Mouse (Mus musculus) lung, adult 2 months (tissue): ENCODE results near the gene Btrc. TPM values are rescaled to one million over a fixed set of nuclear protein-coding genes. Genes with fewer than 3 reads are reported as not detected.

ENCODE experiments used
- DNase-seq: peaks from one replicate; pipeline ENCODE4 v3.0.0; 2022
- H3K4me1 ChIP-seq: fragments of 200-500 bp; 2 replicates; pipeline ENCODE4 v1.6.1; 2011; ENCODE audit warnings: low read length; ENCODE audit not compliant: control insufficient read depth, insufficient read depth
- H3K4me3 ChIP-seq: fragments of 200-500 bp; replicated peaks from 2 replicates; pipeline ENCODE3; 2011; ENCODE audit warnings: low read depth, mild to moderate bottlenecking, control low read depth, low read length; ENCODE audit errors: extremely low read depth
- CTCF ChIP-seq: fragments of 200-500 bp; IDR thresholded peaks from 2 replicates; pipeline ENCODE4 v1.5.1; 2011; ENCODE audit warnings: mild to moderate bottlenecking, low read length, control low read depth; ENCODE audit not compliant: insufficient read depth
- POLR2A ChIP-seq: fragments of 200-500 bp; IDR thresholded peaks from 2 replicates; pipeline ENCODE4 v1.6.1; 2011; ENCODE audit warnings: low read depth, mild to moderate bottlenecking, control low read depth, low read length, borderline replicate concordance; ENCODE audit errors: extremely low read depth
- WGBS: fragments of 180-500 bp; shearing (Covaris S2); methylation state at CpG from one replicate; pipeline ENCODE4 v1.1.7; 2018; 5-methylcytosine and 5-hydroxymethylcytosine counted together
- polyA plus RNA-seq: library from polyadenylated mRNA; depleted of rRNA; stranded (reverse); fragments of >200 nt; gene quantifications from 2 replicates; pipeline ENCODE4 v1.2.3, GENCODE M21; 2012

Gene Btrc
- polyA plus RNA-seq, 1 experiment: 16.9 TPM

GRCm38 (mm10) chr19:45441717-45442116 lies 78.2 kb downstream of the Btrc start:
- DNase-seq: no peak
- Histone ChIP-seq H3K4me1 (peaks cover 6% of the 10 kb centered on the region), H3K4me3 (no peak overlapping the region)
- 41% methylated on average over 7 of the region's 7 CpGs for WGBS
- TF ChIP-seq POLR2A (no peak), CTCF (no peak)

GRCm38 (mm10) chr19:45445253-45445933 lies 81.9 kb downstream of the Btrc start:
- TF ChIP-seq POLR2A (no peak), CTCF (no peak)
- Histone ChIP-seq H3K4me3 (no peak overlapping the region), H3K4me1 (peaks cover 10% of the 10 kb centered on the region)
- DNase-seq: no peak
- 45% methylated on average over 6 of the region's 6 CpGs for WGBS

DNA sequence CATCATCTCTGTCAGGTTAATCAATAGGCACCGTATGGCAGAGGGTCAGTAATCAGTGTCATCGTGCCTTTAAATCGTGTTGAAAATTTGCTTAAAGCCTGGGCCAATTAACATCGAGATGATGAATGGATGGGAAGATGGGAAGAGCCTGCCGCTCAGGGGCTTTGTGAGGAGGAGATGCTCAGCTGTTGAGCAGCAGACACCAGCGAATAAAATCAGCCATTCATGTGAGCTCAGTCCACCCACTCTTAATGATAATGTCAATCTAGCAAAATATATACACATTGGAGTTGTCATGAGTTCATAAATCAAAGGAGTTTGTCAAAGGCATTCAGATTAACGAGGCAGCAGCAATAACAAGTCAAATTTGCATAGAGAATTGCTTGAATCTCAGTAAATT lies 83.1 kb downstream of the Btrc start:
- peaks cover 8% of the 10 kb centered on the region for H3K4me1 ChIP-seq
- no peak for TF ChIP-seq POLR2A
- TF ChIP-seq CTCF: no peak
- no peak overlapping the region for H3K4me3 ChIP-seq
- 72% methylated on average over 7 of the region's 7 CpGs for WGBS
- DNase-seq: no peak

GRCm38 (mm10) chr19:45447222-45447621 lies 83.7 kb downstream of the Btrc start:
- no peak for DNase-seq
- Histone ChIP-seq H3K4me3 (no peak overlapping the region), H3K4me1 (peaks cover 6% of the 10 kb centered on the region)
- WGBS: 61% methylated on average over 2 of the region's 2 CpGs
- TF ChIP-seq CTCF (no peak), POLR2A (no peak)

- no peak for DNase-seq
- no peak overlapping the region for H3K4me3 ChIP-seq
- TF ChIP-seq CTCF: no peak
- no peak for TF ChIP-seq POLR2A
- H3K4me1 ChIP-seq: peaks cover 6% of the 10 kb centered on the region
- WGBS: 94% methylated on average over 1 of the region's 1 CpGs
Observed at GRCm38 (mm10) chr19:45447886-45448285, 84.4 kb downstream of the Btrc start.

- no peak for DNase-seq
- no peak overlapping the region for H3K4me3 ChIP-seq
- TF ChIP-seq POLR2A (no peak), CTCF (no peak)
- H3K4me1 ChIP-seq: no peaks in the 10 kb centered on the region
- 96% methylated on average over 3 of the region's 3 CpGs for WGBS
Observed at GRCm38 (mm10) chr19:45454391-45454790, 90.9 kb downstream of the Btrc start.

DNA sequence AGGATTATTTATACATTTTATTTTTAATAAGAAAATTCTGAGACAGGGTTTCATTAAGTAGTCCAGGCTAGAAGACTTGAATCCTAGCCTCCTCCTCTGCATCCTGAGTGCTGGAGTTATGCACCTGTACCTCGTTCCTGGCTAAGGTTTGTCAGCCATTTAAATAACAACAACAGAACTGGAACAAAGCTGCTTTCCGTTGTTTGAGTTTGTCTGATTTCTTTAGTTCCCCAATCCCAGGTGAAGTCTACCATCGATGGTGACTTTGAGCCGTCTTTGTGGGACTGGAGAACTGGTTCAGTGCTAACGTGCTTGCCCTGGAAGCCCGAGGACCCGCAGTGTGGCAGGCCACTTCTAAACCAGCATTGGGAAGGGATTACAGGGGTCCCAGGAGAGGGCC lies 93.4 kb downstream of the Btrc start:
- TF ChIP-seq CTCF (no peak), POLR2A (no peak)
- no peak for DNase-seq
- WGBS: 95% methylated on average over 7 of the region's 7 CpGs
- Histone ChIP-seq H3K4me3 (no peak overlapping the region), H3K4me1 (no peaks in the 10 kb centered on the region)

- no peak for DNase-seq
- TF ChIP-seq CTCF: no peak
- no peak overlapping the region for H3K4me3 ChIP-seq
- H3K4me1 ChIP-seq: no peaks in the 10 kb centered on the region
- WGBS: 67% methylated on average over 7 of the region's 7 CpGs
Observed at GRCm38 (mm10) chr19:45458702-45459101, 95.2 kb downstream of the Btrc start.

DNA sequence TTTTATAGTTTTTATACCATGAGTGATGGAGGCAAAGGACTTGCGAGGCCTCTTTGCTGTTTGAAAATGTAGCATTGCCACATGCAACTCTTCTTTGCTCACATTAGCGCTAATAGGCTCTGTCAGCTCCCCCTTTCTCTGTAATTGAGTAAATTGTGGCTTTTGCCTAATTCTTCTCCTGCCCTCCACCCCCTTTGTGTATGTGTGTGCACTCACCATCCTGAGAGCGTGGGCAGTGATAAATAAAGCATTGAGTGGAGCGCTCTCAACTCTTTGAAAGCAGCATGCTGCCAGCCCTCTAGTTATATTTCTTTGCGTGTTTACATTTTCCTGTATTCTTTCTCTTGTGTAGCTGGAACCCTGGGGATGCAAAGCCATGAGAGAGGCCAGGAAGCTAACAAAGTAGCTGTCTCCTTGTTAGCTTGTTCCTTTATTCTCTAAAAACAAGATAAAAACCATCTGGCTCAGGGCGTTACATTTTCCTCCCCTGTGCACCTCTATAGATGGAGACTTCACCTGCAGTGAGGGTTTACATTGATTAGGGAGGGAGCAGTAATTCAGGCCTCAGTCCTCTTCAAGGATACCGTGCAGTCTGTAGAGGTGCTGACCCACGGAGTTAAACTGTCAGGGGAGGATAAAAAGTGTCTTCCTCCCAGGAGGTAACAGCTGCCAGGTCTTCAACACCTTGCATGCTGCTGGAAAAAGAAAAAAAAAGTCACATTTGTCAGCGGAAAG lies 96.6 kb downstream of the Btrc start:
- WGBS: 77% methylated on average over 9 of the region's 9 CpGs
- no peak for DNase-seq
- no peak overlapping the region for H3K4me3 ChIP-seq
- H3K4me1 ChIP-seq: no peaks in the 10 kb centered on the region
- TF ChIP-seq POLR2A (no peak), CTCF (no peak)

GRCm38 (mm10) chr19:45460749-45461736 lies 97.5 kb downstream of the Btrc start:
- TF ChIP-seq CTCF (no peak), POLR2A (no peak)
- no peaks in the 10 kb centered on the region for H3K4me1 ChIP-seq
- no peak overlapping the region for H3K4me3 ChIP-seq
- DNase-seq: no peak
- WGBS: 76% methylated on average over 10 of the region's 10 CpGs
